Mouse (Mus musculus) lung, postnatal 0 days (tissue): Measurements from ENCODE around the gene Efnb3. TPM values are rescaled to one million over a fixed set of nuclear protein-coding genes. Genes with fewer than 3 reads are reported as not detected.

Source experiments
- ATAC-seq: fragments of 200-750 bp; cut with Nextera tagmentation; 2 replicates; pipeline ENCODE4 v1.8.0; 2017; ENCODE audit warnings: moderate library complexity
- DNase-seq: peaks from one replicate; pipeline ENCODE4 v3.0.0-alpha.2; 2016; ENCODE audit warnings: low spot score
- H3K27ac ChIP-seq: fragments of 300-500 bp; sonication (generic); 2 replicates; pipeline ENCODE4 v1.5.1; 2014; ENCODE audit warnings: antibody characterized with exemption, mild to moderate bottlenecking, low read length, mixed read lengths
- H3K27me3 ChIP-seq: fragments of 300-500 bp; sonication (generic); replicated peaks from 2 replicates; pipeline ENCODE4 v1.6.1; 2014; ENCODE audit warnings: low read length, mixed read lengths; ENCODE audit not compliant: insufficient read depth
- H3K36me3 ChIP-seq: fragments of 300-500 bp; sonication (generic); 2 replicates; pipeline ENCODE4 v1.6.1; 2014; ENCODE audit warnings: low read length, mixed read lengths; ENCODE audit not compliant: insufficient read depth
- H3K4me1 ChIP-seq: fragments of 300-500 bp; sonication (generic); 2 replicates; pipeline ENCODE4 v1.6.1; 2014; ENCODE audit warnings: antibody characterized with exemption, low read depth, low read length, mixed read lengths; ENCODE audit not compliant: insufficient read depth
- H3K4me2 ChIP-seq: fragments of 300-500 bp; sonication (generic); replicated peaks from 2 replicates; pipeline ENCODE4 v1.6.1; 2014; ENCODE audit warnings: low read depth, mild to moderate bottlenecking, low read length, moderate library complexity, mixed read lengths
- H3K4me3 ChIP-seq: fragments of 300-500 bp; sonication (generic); 2 replicates; pipeline ENCODE4 v1.5.1; 2014; ENCODE audit warnings: low read depth, low read length
- H3K9ac ChIP-seq: fragments of 300-500 bp; sonication (generic); replicated peaks from 2 replicates; pipeline ENCODE4 v1.6.1; 2014; ENCODE audit warnings: low read depth, mild to moderate bottlenecking
- H3K9me3 ChIP-seq: fragments of 300-500 bp; sonication (generic); 2 replicates; pipeline ENCODE4 v1.6.1; 2016; ENCODE audit warnings: low read length, mixed read lengths
- CTCF ChIP-seq: IDR thresholded peaks from 2 replicates; pipeline ENCODE4 v1.5.1; 2016; ENCODE audit warnings: antibody characterized with exemption, mild to moderate bottlenecking
- EP300 ChIP-seq: IDR thresholded peaks from 2 replicates; pipeline ENCODE4 v1.6.1; 2016; ENCODE audit warnings: antibody characterized with exemption, mild to moderate bottlenecking, control low read depth
- WGBS: fragments of 180-500 bp; shearing (Covaris S2); extraction: QIAGEN DNeasy Blood & Tissue Kit; methylation state at CpG from one replicate; pipeline ENCODE4 v1.1.7; 2014; 5-methylcytosine and 5-hydroxymethylcytosine counted together
- polyA plus RNA-seq: library from polyadenylated mRNA; unstranded; fragments of >200 nt; fragmentation: Nextera tagmentation; extraction: Ambion mirVana; gene quantifications from 2 replicates; pipeline ENCODE4 v1.2.1, GENCODE M21; 2015

Efnb3 gene
- polyA plus RNA-seq, 1 experiment from 2014 or later, result 0.80 TPM

DNA sequence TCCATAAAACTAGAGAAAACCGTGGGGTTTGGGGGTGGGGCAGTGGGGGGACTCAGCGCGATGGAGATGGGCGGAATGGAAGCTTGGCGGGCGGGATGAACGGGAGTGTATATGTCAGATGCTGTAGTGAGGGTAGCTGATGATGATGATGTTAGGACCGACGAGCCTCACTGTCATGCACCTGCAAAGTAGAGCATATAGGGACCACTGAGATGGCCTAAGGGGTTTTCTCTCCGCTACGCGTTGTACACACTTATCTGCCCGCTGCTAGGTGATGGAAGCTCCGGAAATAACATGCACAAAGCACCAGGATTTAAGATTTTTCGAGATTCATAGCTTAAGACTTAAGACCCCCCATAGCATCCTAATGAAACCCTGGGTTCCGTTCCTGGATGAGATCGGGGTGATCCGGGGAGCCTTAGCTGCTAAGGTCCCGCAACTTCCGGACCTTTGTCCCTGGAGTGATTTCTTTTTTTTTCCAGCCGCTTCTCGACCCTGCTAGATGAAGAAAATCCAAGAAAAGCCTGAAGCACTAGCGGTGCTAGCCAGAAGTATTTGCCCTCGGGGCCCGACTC, 20.7 kb upstream of the Efnb3 start:
- under 1% methylated on average over 25 of the region's 25 CpGs for WGBS
- Histone ChIP-seq H3K9ac (peak overlapping the region; percentile 46), H3K27ac (peak overlapping the region; percentile 96), H3K9me3 (no peaks in the 10 kb centered on the region), H3K27me3 (no peaks in the 10 kb centered on the region), H3K4me3 (peak overlapping the region; percentile 51), H3K4me1 (peaks cover 5% of the 10 kb centered on the region; the same call in 1 of the 2 replicates), H3K4me2 (peak overlapping the region; percentile 92), H3K36me3 (no peaks in the 10 kb centered on the region)
- DNase-seq (peak; percentile 34), ATAC-seq (no peak)
- TF ChIP-seq EP300 (no peak), CTCF (no peak)

DNA sequence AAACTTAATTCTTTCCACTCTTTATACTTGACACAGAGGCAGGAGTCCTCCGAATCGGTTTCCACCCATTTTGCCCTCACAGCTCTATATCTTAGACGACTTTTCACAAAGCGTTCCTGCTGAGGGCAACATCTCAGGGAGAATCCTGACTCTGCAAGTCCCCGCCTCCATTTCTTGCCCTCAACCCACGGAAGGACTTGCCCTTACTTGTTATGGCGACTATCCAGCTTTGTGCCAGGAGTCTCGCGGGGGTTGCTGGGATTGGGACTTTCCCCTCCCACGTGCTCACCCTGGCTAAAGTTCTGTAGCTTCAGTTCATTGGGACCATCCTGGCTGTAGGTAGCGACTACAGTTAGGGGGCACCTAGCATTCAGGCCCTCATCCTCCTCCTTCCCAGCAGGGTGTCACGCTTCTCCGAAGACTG, 20.1 kb upstream of the Efnb3 start, which contains the start of the genes Wrap53 and Trp53:
Wrap53 (minus strand) TSS at position 165 of the 424 bp plus-strand sequence.
Trp53 (plus strand) TSS at position 269 of the 424 bp plus-strand sequence.
- ATAC-seq, result peak; percentile 65
- 0% methylated on average over 13 of the region's 13 CpGs for WGBS

GRCm38 (mm10) chr11:69579128-69580017, 19.4 kb upstream of the Efnb3 start:
- peak; percentile 92 for ATAC-seq
- peak overlapping the region; percentile 46 for H3K9ac ChIP-seq
- H3K27ac ChIP-seq, result peak overlapping the region; percentile 96
- peak; percentile 100 for DNase-seq
- peaks cover 5% of the 10 kb centered on the region; the same call in 1 of the 2 replicates for H3K4me1 ChIP-seq
- no peaks in the 10 kb centered on the region for H3K36me3 ChIP-seq
- no peaks in the 10 kb centered on the region for H3K9me3 ChIP-seq
- WGBS, result under 1% methylated on average over 39 of the region's 39 CpGs
- peak overlapping the region; percentile 92 for H3K4me2 ChIP-seq
- TF ChIP-seq EP300 (peak; percentile 58; the same call in 1 of the 2 replicates), CTCF (peak; percentile 100)
- no peaks in the 10 kb centered on the region for H3K27me3 ChIP-seq
- peak overlapping the region; percentile 51 for H3K4me3 ChIP-seq

More for the DNA sequence above, 20.1 kb upstream of the Efnb3 start, which contains the start of the genes Wrap53 and Trp53:
- H3K4me3 ChIP-seq, result peak within 1 kb of the TSS; percentile 51
- peak; percentile 18; the same call in 1 of the 2 replicates for TF ChIP-seq CTCF
- no peak for TF ChIP-seq EP300
- no peaks in the 10 kb centered on the region for H3K27me3 ChIP-seq
- H3K27ac ChIP-seq, result peak within 1 kb of the TSS; percentile 96
- H3K9me3 ChIP-seq, result no peaks in the 10 kb centered on the region
- peak within 1 kb of the TSS; percentile 92 for H3K4me2 ChIP-seq
- H3K36me3 ChIP-seq, result no peaks in the 10 kb centered on the region
- peaks cover 5% of the 10 kb centered on the region; the same call in 1 of the 2 replicates for H3K4me1 ChIP-seq
- peak; percentile 99 for DNase-seq
- H3K9ac ChIP-seq, result peak within 1 kb of the TSS; percentile 46

DNA sequence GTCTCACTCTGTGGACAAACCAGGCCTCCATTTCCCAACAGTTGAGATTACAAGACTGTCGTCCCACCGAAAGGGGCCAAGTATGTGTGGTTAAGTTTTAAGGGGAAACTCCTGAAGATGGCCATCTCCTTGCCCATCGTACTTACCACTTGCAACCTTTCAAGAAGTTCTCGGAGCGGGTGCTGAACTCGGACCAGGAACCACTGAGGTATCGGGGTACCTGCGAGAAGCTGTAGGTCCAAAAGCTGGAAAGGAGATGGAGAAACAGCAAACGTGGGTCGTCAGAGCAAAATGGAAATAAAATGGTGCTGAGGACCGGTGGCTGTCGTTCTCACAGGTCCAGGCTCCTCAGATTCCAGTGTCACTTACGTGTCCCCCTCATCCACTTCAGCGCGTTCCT, 18.3 kb upstream of the Efnb3 start:
- H3K27ac ChIP-seq, result no peak overlapping the region
- no peak for TF ChIP-seq CTCF
- TF ChIP-seq EP300, result no peak
- 10% methylated on average over 15 of the region's 15 CpGs for WGBS
- no peaks in the 10 kb centered on the region for H3K36me3 ChIP-seq
- peaks cover 5% of the 10 kb centered on the region; the same call in 1 of the 2 replicates for H3K4me1 ChIP-seq
- ATAC-seq (no peak), DNase-seq (no peak)
- H3K27me3 ChIP-seq, result no peaks in the 10 kb centered on the region
- peak overlapping the region; percentile 91 for H3K4me2 ChIP-seq
- peak overlapping the region; percentile 41 for H3K9ac ChIP-seq
- peak overlapping the region; percentile 51 for H3K4me3 ChIP-seq
- no peaks in the 10 kb centered on the region for H3K9me3 ChIP-seq

DNA sequence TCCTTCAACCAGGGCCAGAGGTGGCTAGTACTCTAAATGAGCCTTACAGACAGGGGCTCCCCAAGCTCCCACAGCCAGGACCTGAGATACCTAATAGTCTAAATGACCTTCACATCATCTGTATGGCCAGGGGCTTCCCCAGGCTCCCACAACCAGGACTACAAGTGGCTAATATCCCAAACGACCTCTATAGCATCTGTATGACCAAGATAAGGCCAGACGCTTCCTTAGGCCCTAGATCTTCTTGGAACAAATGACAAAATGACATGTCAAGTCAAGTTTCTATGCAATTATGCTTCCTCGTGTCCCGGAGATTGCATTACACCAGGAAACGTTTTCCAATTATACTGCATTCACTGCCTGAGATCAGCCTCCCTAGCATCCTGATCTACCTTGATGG, 16.3 kb upstream of the Efnb3 start:
- H3K4me2 ChIP-seq, result no peak overlapping the region
- H3K36me3 ChIP-seq, result no peaks in the 10 kb centered on the region
- H3K4me1 ChIP-seq, result peaks cover 5% of the 10 kb centered on the region; the same call in 1 of the 2 replicates
- no peaks in the 10 kb centered on the region for H3K9me3 ChIP-seq
- 57% methylated on average over 5 of the region's 5 CpGs for WGBS
- no peak overlapping the region for H3K27ac ChIP-seq
- ATAC-seq (no peak), DNase-seq (no peak)
- TF ChIP-seq CTCF (no peak), EP300 (no peak)
- no peak overlapping the region for H3K9ac ChIP-seq
- H3K4me3 ChIP-seq, result no peak overlapping the region
- no peaks in the 10 kb centered on the region for H3K27me3 ChIP-seq

GRCm38 (mm10) chr11:69575220-69575619, 15.2 kb upstream of the Efnb3 start:
- peaks cover 5% of the 10 kb centered on the region; the same call in 1 of the 2 replicates for H3K4me1 ChIP-seq
- 58% methylated on average over 3 of the region's 3 CpGs for WGBS
- no peaks in the 10 kb centered on the region for H3K9me3 ChIP-seq
- no peak overlapping the region for H3K9ac ChIP-seq
- peak; percentile 61 for DNase-seq
- H3K27me3 ChIP-seq, result no peaks in the 10 kb centered on the region
- TF ChIP-seq EP300, result no peak
- TF ChIP-seq CTCF, result peak; percentile 75
- ATAC-seq, result no peak
- H3K4me3 ChIP-seq, result no peak overlapping the region
- H3K4me2 ChIP-seq, result no peak overlapping the region
- no peaks in the 10 kb centered on the region for H3K36me3 ChIP-seq
- H3K27ac ChIP-seq, result no peak overlapping the region
